Mouse (Mus musculus) stomach, postnatal 0 days (tissue): Measurements from ENCODE around the gene Slc22a22.

Experiments
- CTCF ChIP-seq: IDR thresholded peaks from 2 replicates; pipeline ENCODE4 v1.5.1; 2016; ENCODE audit warnings: antibody characterized with exemption, low read depth, mild to moderate bottlenecking, moderate library complexity
- EP300 ChIP-seq: optimal IDR thresholded peaks from 2 replicates; pipeline ENCODE3; 2016; ENCODE audit warnings: antibody characterized with exemption

- no peak for TF ChIP-seq CTCF
- TF ChIP-seq EP300: no peak
These were observed 26.8 kb upstream of the Slc22a22 start for GRCm38 (mm10) chr15:57504126-57504705.
